Mouse (Mus musculus): Measurements from ENCODE around the gene Hs3st3a1. TPM values are rescaled to one million over a fixed set of nuclear protein-coding genes. Genes with fewer than 3 reads are reported as not detected.

Gene Hs3st3a1
- total and polyA plus RNA-seq, 3 experiments, result 0.03 TPM; not detected in 2

DNA sequence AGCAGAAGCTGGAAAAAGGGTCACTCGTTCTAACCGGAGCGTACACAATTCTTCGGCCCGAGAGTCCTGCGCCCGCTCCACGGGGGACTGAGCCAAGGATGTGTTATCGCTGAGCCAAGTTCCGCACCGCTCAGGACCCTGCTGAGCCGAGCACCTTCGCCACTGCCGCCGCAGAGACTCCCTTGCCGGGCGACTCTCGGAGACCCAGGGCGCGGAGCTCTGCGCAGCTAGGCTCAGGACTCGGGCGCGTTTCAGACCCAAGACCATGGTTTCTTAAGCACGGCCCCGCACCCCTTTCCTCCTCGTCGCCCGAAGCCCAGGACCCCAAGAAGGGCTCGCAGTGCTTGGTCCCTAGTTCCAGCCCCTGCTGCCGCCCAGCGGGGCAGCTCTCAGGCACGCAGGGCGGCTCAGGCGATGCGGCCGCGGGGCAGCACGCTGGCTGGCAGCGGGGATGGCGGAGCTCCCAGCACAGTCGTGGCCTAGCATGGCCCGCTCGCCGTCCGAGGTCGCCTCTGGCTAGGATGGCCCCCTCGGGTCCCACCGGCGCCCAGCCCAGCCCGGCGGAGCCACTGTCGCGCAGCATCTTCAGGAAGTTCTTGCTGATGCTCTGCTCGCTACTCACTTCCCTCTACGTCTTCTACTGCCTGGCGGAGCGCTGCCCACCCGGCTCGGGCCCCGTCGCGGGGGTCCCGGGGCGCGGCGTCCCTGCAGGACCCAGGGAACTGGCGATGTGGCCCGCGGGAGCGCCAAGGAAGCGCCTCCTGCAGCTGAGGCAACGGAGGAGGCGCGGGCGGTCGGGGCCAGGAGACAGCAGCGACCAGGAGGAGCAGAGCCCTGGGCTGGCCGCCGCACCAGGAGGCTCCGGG, 647 bp downstream of the Hs3st3a1 start:
- TF ChIP-seq RCOR1 (IDR thresholded peaks at IDR 0.05; ENCODE audit: low read depth, low read length), result no peak
- TF ChIP-seq USF1 (IDR thresholded peaks at IDR 0.05; ENCODE audit: low read depth, low read length), result no peak
- no peak for TF ChIP-seq TAL1 (IDR thresholded peaks at IDR 0.05; ENCODE audit: low read length)
- no peak for TF ChIP-seq CTCF (IDR thresholded peaks at IDR 0.05 in 2 of 3, conservative IDR thresholded peaks at IDR 0.05 in 1 of 3; ENCODE audit: control insufficient read depth in 1 of 3, insufficient read depth in 1 of 3, low read depth in 2 of 3, low read length in 3 of 3, poor library complexity in 1 of 3, severe bottlenecking in 1 of 3)
- TF ChIP-seq ZNF384 (IDR thresholded peaks at IDR 0.05; ENCODE audit: low read depth, low read length), result no peak
- Histone ChIP-seq H3K27me3 (ENCODE audit: control insufficient read depth in 1 of 2, insufficient read depth in 2 of 2, low read length in 2 of 2) (no peaks in the 10 kb centered on the region), H3K4me3 (ENCODE audit: control insufficient read depth in 1 of 2, insufficient read depth in 1 of 2, low read depth in 2 of 2, low read length in 2 of 2) (no peak overlapping the region), H3K27ac (ENCODE audit: control insufficient read depth, low read depth, low read length) (no peak overlapping the region), H3K79me2 (ENCODE audit: control insufficient read depth, insufficient read depth, low read length, poor library complexity) (no peaks in the 10 kb centered on the region), H3K9me3 (replicated peaks; ENCODE audit: insufficient read depth, low read length) (no peaks in the 10 kb centered on the region), H3K4me1 (ENCODE audit: control insufficient read depth in 1 of 2, insufficient read depth in 2 of 2, low read length in 2 of 2) (no peaks in the 10 kb centered on the region), H3K36me3 (ENCODE audit: control insufficient read depth in 1 of 2, insufficient read depth in 2 of 2, low read length in 2 of 2) (no peaks in the 10 kb centered on the region), H3K9ac (ENCODE audit: control insufficient read depth, low read depth, low read length, poor library complexity, severe bottlenecking) (no peak overlapping the region)
- no peak for DNase-seq (ENCODE audit: low read depth, low spot score)

DNA sequence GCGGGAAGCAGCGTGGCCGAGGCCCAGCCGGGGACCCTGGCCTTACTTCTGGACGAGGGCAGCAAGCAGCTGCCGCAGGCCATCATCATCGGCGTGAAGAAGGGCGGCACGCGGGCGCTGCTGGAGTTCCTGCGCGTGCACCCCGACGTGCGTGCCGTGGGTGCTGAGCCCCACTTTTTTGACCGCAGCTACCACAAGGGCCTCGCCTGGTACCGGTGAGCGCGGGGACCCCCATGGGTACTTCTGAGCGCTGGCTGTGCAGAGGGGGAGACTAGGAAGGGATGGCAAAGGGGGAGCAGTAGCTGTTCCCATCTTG, 1.2 kb downstream of the Hs3st3a1 start, which contains the start of gene F930015N05Rik:
Gene F930015N05Rik, minus strand, starts transcription at position 242 of the 316 bp plus-strand sequence.
- no peak within 1 kb of the TSS for H3K9ac ChIP-seq (ENCODE audit: control insufficient read depth, low read depth, low read length, poor library complexity, severe bottlenecking)
- no peaks in the 10 kb centered on the region for H3K27me3 ChIP-seq (ENCODE audit: control insufficient read depth in 1 of 2, insufficient read depth in 2 of 2, low read length in 2 of 2)
- H3K79me2 ChIP-seq (ENCODE audit: control insufficient read depth, insufficient read depth, low read length, poor library complexity), result no peaks in the 10 kb centered on the region
- H3K4me3 ChIP-seq (ENCODE audit: control insufficient read depth in 1 of 2, insufficient read depth in 1 of 2, low read depth in 2 of 2, low read length in 2 of 2), result no peak within 1 kb of the TSS
- H3K9me3 ChIP-seq (replicated peaks; ENCODE audit: insufficient read depth, low read length), result no peaks in the 10 kb centered on the region
- DNase-seq (ENCODE audit: low read depth, low spot score), result no peak
- no peak within 1 kb of the TSS for H3K27ac ChIP-seq (ENCODE audit: control insufficient read depth, low read depth, low read length)
- TF ChIP-seq MAFK (IDR thresholded peaks at IDR 0.05; ENCODE audit: borderline replicate concordance, low read depth, low read length) (no peak), NELFE (IDR thresholded peaks at IDR 0.05; ENCODE audit: low read depth, low read length) (no peak), CTCF (IDR thresholded peaks at IDR 0.05 in 2 of 3, conservative IDR thresholded peaks at IDR 0.05 in 1 of 3; ENCODE audit: control insufficient read depth in 1 of 3, insufficient read depth in 1 of 3, low read depth in 2 of 3, low read length in 3 of 3, poor library complexity in 1 of 3, severe bottlenecking in 1 of 3) (no peak), GABPA (IDR thresholded peaks at IDR 0.05; ENCODE audit: low read depth, low read length) (no peak), KAT2A (conservative IDR thresholded peaks at IDR 0.05; ENCODE audit: low read depth, low read length) (no peak), MXI1 (IDR thresholded peaks at IDR 0.05; ENCODE audit: low read depth, low read length) (no peak)
- H3K36me3 ChIP-seq (ENCODE audit: control insufficient read depth in 1 of 2, insufficient read depth in 2 of 2, low read length in 2 of 2), result no peaks in the 10 kb centered on the region
- H3K4me1 ChIP-seq (ENCODE audit: control insufficient read depth in 1 of 2, insufficient read depth in 2 of 2, low read length in 2 of 2), result no peaks in the 10 kb centered on the region

DNA sequence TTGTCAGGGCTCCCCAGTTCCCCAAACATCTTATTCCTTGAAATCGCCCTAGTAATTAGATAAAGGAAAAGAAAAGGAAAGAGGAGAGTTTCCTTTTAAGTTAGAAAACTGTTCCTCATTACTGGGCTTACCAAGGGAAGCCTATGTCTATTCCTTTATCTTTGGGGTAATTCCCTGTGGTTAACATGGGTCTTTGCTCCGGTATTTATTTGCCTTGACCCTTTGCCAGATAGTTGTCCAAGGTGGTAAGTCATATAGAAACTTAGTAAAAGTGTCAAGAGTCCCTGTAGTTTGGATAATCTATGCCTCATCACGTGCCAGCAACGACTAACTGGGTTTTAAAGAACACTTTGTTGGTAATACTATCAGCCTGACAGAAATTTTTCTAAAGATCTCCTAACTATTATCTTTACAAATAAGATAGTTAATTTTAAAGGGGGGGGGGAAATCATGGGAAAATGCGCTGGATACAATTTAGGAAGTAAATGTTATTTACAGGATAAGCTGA, 1.7 kb downstream of the Hs3st3a1 start:
- Histone ChIP-seq H3K27me3 (ENCODE audit: control insufficient read depth in 1 of 2, insufficient read depth in 2 of 2, low read length in 2 of 2) (no peaks in the 10 kb centered on the region), H3K79me2 (ENCODE audit: control insufficient read depth, insufficient read depth, low read length, poor library complexity) (no peaks in the 10 kb centered on the region), H3K36me3 (ENCODE audit: control insufficient read depth in 1 of 2, insufficient read depth in 2 of 2, low read length in 2 of 2) (no peaks in the 10 kb centered on the region), H3K4me3 (ENCODE audit: control insufficient read depth in 1 of 2, insufficient read depth in 1 of 2, low read depth in 2 of 2, low read length in 2 of 2) (no peak overlapping the region), H3K4me1 (ENCODE audit: control insufficient read depth in 1 of 2, insufficient read depth in 2 of 2, low read length in 2 of 2) (no peaks in the 10 kb centered on the region), H3K27ac (ENCODE audit: control insufficient read depth, low read depth, low read length) (no peak overlapping the region), H3K9ac (ENCODE audit: control insufficient read depth, low read depth, low read length, poor library complexity, severe bottlenecking) (no peak overlapping the region), H3K9me3 (replicated peaks; ENCODE audit: insufficient read depth, low read length) (no peaks in the 10 kb centered on the region; the same call in 1 of the 2 replicates)
- DNase-seq (ENCODE audit: low read depth, low spot score), result no peak
- TF ChIP-seq NRF1 (IDR thresholded peaks at IDR 0.05; ENCODE audit: insufficient read depth, low read depth, low read length, poor library complexity, severe bottlenecking) (no peak), ZNF384 (IDR thresholded peaks at IDR 0.05; ENCODE audit: low read depth, low read length) (no peak), EP300 (IDR thresholded peaks at IDR 0.05; ENCODE audit: low read depth in 1 of 2, low read length in 2 of 2) (no peak), POLR2A (IDR thresholded peaks at IDR 0.05; ENCODE audit: control insufficient read depth in 1 of 2, insufficient read depth in 1 of 2, low read depth in 1 of 2, low read length in 2 of 2, poor library complexity in 1 of 2) (no peak), ZC3H11A (IDR thresholded peaks at IDR 0.05; ENCODE audit: low read depth, low read length) (no peak), JUND (IDR thresholded peaks at IDR 0.05; ENCODE audit: low read depth, low read length) (no peak), RCOR1 (IDR thresholded peaks at IDR 0.05; ENCODE audit: low read depth, low read length) (no peak), NELFE (IDR thresholded peaks at IDR 0.05; ENCODE audit: low read depth, low read length) (no peak), TBP (IDR thresholded peaks at IDR 0.05; ENCODE audit: low read depth, low read length) (no peak), SIN3A (IDR thresholded peaks at IDR 0.05; ENCODE audit: low read length) (no peak), KAT2A (conservative IDR thresholded peaks at IDR 0.05; ENCODE audit: low read depth, low read length) (no peak)

Data from MEL (cell line).